Mouse (Mus musculus): ENCODE results near the gene Catsperg1. TPM values are rescaled to one million over a fixed set of nuclear protein-coding genes. Genes with fewer than 3 reads are reported as not detected.

Catsperg1 gene
- total RNA-seq, 2 experiments from 2014 or later: 2.0 TPM

GRCm38 (mm10) chr7:29170755-29171561 is 42.9 kb downstream of the Catsperg1 start:
- no peak for DNase-seq (ENCODE audit: low spot score in 2 of 2)

- peak; percentile 34 to 61 for DNase-seq (ENCODE audit: low spot score in 2 of 2)
Observed at GRCm38 (mm10) chr7:29170066-29170754, 43.6 kb downstream of the Catsperg1 start, which contains the start of the genes Ggn and Spred3. TSS of gene Ggn (plus strand) at chr7:29170210. TSS of gene Spred3 (minus strand) at chr7:29170411.

GRCm38 (mm10) chr7:29169231-29170065 is 44.4 kb downstream of the Catsperg1 start:
- DNase-seq (ENCODE audit: low spot score in 2 of 2): peak; percentile 53

- no peak for DNase-seq (ENCODE audit: low spot score in 2 of 2)
Observed at GRCm38 (mm10) chr7:29168791-29169230, 45.0 kb downstream of the Catsperg1 start.

- DNase-seq (ENCODE audit: low spot score in 2 of 2): no peak
Observed at GRCm38 (mm10) chr7:29168121-29168695, 45.6 kb downstream of the Catsperg1 start.

GRCm38 (mm10) chr7:29167656-29168055 is 46.2 kb downstream of the Catsperg1 start:
- DNase-seq (ENCODE audit: low spot score in 2 of 2): no peak

GRCm38 (mm10) chr7:29162750-29163525 is 50.9 kb downstream of the Catsperg1 start:
- DNase-seq (ENCODE audit: low spot score in 2 of 2): no peak

- no peak for DNase-seq (ENCODE audit: low spot score in 2 of 2)
Observed at GRCm38 (mm10) chr7:29162294-29162693, 51.5 kb downstream of the Catsperg1 start.

GRCm38 (mm10) chr7:29158264-29158663 is 55.6 kb downstream of the Catsperg1 start:
- no peak for DNase-seq (ENCODE audit: low spot score in 2 of 2)

- peak; percentile 48 to 65 for DNase-seq (ENCODE audit: low spot score in 2 of 2)
Observed at GRCm38 (mm10) chr7:29155838-29156782, 57.7 kb downstream of the Catsperg1 start, which contains the start of gene Fam98c. TSS of gene Fam98c (minus strand) at chr7:29156234.

- DNase-seq (ENCODE audit: low spot score in 2 of 2): peak; percentile 70 to 75
Observed at GRCm38 (mm10) chr7:29155196-29155837, 58.5 kb downstream of the Catsperg1 start.

GRCm38 (mm10) chr7:29154018-29154720 is 59.7 kb downstream of the Catsperg1 start:
- no peak for DNase-seq (ENCODE audit: low spot score in 2 of 2)

GRCm38 (mm10) chr7:29151486-29151885 is 62.3 kb downstream of the Catsperg1 start:
- no peak for DNase-seq (ENCODE audit: low spot score in 2 of 2)

GRCm38 (mm10) chr7:29148771-29149170 is 65.1 kb downstream of the Catsperg1 start:
- DNase-seq (ENCODE audit: low spot score in 2 of 2): no peak

GRCm38 (mm10) chr7:29146625-29147367 is 67.0 kb downstream of the Catsperg1 start:
- DNase-seq (ENCODE audit: low spot score in 2 of 2): no peak

- no peak for DNase-seq (ENCODE audit: low spot score in 2 of 2)
Observed at GRCm38 (mm10) chr7:29144006-29144405, 69.8 kb downstream of the Catsperg1 start.

GRCm38 (mm10) chr7:29141416-29141815 is 72.4 kb downstream of the Catsperg1 start:
- DNase-seq (ENCODE audit: low spot score in 2 of 2): no peak

Measured in adrenal gland, postnatal 4 days (tissue).